Mouse (Mus musculus): ENCODE results near the gene Mrpl19.

Gene Mrpl19

DNA sequence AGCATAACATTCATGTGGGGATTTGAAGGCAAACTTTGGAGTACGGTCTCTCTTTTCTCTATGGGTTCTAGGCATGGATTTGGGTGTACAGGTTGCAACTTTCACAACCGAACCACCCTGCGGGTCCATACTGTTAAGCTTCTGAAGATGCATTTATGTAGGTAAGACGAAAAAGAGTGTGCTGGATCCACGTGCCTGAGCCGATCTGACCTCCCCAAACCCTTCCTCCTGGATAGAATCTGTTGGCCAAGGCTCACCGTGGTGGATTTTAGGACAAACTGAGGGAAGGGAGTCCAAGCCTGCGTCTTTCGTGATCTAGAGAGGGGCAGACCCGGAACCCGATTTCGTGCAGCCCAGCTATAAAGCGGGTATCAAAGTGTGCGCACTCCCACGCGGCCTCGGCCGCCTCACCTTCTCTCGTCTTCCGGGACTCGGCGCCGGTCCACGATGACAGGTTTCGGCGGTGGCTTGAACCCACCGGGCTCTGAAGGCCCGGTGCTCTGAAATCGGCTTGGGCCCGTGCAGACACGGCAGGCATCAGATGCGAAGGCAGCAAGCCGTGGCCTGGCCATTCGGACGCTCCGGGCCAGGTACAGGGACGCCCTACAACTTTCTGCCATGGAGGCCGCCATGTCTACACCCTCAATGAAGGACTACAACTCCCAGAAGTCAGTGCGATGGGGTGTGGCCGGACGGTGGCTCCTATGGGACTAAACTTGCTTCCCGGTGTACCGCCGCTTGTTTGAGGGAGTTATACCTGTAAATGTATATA, at the start of gene Mrpl19:
Mrpl19 (minus strand) TSS at position 663 of the 772 bp plus-strand sequence.
- DNase-seq (ENCODE audit: low read depth, low spot score) = peak; percentile 62

GRCm38 (mm10) chr6:82012392-82012791, 46.6 kb upstream of the Mrpl19 start:
- DNase-seq (ENCODE audit: low read depth, low spot score) = no peak

GRCm38 (mm10) chr6:81990049-81990810, 24.5 kb upstream of the Mrpl19 start:
- no peak for DNase-seq (ENCODE audit: low read depth, low spot score)

DNA sequence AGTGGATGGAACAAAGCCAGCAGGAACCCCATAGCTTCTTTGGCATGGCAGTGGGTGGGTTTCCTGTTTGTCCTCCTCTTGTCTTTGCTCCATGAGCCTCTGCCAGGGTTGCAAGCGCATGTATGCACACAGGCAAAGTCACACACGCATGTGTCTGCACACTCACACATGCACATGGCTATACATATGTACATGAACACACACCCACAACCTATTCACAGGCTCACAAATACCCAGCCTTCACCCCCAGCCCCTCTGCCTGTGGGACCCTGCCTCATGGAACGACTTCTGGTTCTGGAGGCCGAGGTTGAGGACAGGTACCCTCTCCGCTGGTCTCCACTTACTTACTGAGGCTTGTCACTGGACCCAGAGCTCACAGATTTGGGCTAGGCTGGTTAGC, 22.6 kb upstream of the Mrpl19 start:
- DNase-seq (ENCODE audit: low read depth, low spot score) = no peak

GRCm38 (mm10) chr6:81987580-81987979, 21.8 kb upstream of the Mrpl19 start:
- no peak for DNase-seq (ENCODE audit: low read depth, low spot score)

- DNase-seq (ENCODE audit: low read depth, low spot score) = no peak
Observed at GRCm38 (mm10) chr6:81987010-81987409, 21.3 kb upstream of the Mrpl19 start.

DNA sequence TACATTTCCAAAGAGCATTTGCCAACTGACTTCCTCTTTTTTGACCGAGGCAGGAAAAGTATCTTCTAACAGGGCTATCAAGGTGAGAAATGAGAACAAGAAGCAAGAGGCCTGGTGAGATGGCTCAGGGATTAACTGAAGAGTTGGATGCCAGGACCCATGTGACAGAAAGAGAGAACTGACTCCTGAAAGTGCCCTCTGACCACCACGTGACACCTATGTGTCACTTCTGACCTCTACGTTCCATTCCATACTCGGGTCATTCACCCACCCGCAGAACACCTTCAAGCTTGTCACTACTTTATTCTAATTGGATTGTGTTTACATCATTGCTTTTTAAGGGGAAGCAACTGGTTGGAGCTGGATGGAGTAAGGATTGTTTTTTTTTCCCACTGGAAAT, 20.8 kb upstream of the Mrpl19 start:
- DNase-seq (ENCODE audit: low read depth, low spot score) = no peak

DNA sequence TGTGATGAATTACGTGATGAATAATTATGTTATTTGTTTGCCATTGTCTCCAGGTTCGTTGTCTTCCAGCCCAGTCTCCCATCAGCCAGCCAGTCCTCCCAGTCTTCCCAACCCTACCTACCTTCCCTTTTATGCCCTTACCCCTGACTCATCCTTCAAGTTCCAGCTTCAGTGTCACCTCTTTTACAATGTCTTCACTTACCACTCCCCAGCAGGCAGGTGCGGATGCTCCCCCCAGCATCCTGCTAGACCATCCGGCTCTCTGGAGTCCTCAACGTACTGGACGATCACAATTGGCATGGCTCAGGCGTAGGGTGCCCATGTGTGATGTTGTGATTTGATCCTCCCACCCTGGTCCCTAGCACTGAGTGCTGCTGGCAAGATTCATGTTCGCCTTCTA, 20.4 kb upstream of the Mrpl19 start:
- no peak for DNase-seq (ENCODE audit: low read depth, low spot score)

DNA sequence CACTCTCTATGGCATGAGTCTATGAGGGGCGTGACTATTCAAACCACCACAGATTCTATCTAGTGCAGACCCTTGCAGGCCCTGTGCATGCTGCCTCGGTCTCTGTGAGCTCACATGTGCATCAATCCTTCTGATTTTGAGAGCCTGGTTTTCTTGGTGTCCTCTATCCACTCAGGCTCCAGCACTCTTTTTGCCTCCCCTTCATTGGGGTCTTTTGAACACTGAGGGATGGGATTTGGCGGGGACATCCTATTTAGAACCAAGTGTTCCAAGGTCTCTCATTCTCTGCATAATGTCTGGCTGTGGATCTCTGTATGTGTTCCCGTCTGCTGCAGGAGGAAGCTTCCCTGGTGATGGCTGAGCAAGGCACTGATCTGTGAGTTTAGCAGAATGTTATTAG, 13.5 kb upstream of the Mrpl19 start:
- DNase-seq (ENCODE audit: low read depth, low spot score) = no peak

GRCm38 (mm10) chr6:81975971-81976621, 10.3 kb upstream of the Mrpl19 start:
- DNase-seq (ENCODE audit: low read depth, low spot score) = no peak

DNA sequence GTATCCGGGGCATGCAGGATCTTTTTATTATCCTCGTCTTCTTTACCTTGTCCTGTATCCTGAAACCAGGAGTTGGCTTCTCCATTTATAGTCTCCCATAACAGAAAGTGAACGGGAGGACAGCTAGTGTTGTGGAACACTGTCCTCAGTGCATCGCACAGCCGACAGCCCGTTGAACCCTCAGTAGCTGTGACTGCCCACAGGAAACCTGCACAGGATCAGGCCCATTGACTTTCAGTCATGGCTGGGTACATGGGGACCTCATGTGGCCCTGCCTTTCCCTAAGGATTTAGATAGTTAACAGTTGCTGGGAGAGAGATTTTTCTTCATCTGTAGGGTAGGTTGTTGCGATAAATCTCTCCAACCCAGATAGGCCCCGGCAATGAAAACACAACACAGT, 6.8 kb upstream of the Mrpl19 start:
- no peak for DNase-seq (ENCODE audit: low read depth, low spot score)

DNA sequence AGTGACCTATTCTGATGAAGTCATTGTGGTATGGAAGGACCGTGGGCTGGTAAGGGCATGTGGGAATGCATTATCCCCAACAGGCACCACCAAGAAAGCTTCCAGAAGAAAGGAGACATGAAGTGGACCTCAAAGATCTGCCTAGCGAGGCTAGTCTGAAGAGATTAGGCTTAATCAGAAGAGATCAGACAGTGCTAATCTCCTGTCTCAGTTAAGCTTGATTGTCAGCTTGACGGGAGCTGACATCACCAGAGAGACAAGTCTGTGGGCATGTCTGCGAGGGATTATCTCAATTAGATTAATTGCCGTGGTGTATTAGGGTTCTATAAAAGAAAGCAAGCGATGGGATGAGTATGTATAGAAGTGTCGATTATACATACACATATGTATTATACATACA, 5.4 kb upstream of the Mrpl19 start:
- no peak for DNase-seq (ENCODE audit: low read depth, low spot score)

GRCm38 (mm10) chr6:81966068-81966544, 348 bp upstream of the Mrpl19 start:
- DNase-seq (ENCODE audit: low read depth, low spot score) = no peak

DNA sequence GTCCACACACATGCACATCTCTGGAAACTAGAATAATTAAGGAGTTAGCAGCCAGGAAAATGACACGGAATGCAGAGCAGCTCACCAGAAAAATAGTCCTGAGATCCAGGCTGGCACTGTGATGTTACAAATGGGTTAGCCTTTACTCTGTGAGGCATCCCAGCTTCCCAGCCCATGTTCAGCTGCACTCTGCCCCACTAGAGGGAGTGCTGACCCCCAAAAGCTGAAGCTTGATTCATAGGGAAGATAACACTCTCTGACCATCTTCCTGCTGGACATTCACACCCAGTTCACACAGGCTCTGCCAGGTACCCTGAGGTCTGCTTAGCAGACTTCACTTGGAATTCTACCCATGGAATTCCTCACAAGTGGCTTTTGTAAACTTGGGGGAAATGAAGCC, 5.5 kb downstream of the Mrpl19 start:
- no peak for DNase-seq (ENCODE audit: low read depth, low spot score)

DNA sequence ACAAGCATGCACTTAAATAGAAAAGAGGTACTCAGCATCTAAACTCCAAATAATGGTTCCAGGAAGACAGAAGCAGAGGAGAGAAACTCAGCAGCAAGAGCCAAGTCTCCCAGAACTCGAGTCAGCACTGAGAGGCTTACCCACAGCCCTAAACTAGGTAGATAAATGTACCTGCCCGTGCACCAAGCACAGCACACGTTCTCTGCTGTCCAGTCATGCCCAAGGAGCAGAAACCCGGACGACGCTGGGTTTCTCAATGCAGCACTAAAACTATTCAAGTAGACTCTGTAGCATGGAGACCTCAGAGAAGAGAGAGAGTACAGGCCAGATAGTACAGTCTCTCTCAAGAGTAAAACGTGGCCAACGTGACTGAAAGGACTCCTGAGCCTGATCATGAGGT, 5.9 kb downstream of the Mrpl19 start:
- DNase-seq (ENCODE audit: low read depth, low spot score) = no peak

GRCm38 (mm10) chr6:81957992-81958391, 7.8 kb downstream of the Mrpl19 start:
- no peak for DNase-seq (ENCODE audit: low read depth, low spot score)

DNA sequence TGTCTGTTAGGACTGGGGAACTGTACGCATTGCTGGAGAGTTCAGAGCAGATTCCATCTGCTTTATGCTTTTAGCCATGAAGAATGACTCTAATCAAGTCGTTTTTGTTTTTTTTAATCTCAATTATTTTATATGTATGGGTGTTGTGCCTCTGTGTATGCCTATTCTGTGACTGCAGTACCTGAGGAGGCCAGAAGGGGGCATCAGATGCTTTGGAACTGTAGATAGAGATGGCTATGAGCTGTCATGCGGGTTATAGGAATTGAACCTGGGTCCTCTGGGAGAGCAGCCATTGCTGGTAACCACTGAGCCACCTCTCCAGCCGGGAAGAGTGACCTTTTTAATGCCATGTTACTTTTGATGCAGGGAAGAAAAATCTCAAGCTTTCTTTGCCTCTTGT, 9.4 kb downstream of the Mrpl19 start:
- DNase-seq (ENCODE audit: low read depth, low spot score) = no peak

- DNase-seq (ENCODE audit: low read depth, low spot score) = no peak
Observed at GRCm38 (mm10) chr6:81955133-81955532, 10.6 kb downstream of the Mrpl19 start.

GRCm38 (mm10) chr6:81946906-81947305, 18.9 kb downstream of the Mrpl19 start:
- no peak for DNase-seq (ENCODE audit: low read depth, low spot score)

GRCm38 (mm10) chr6:81944432-81944831, 21.3 kb downstream of the Mrpl19 start:
- no peak for DNase-seq (ENCODE audit: low read depth, low spot score)

GRCm38 (mm10) chr6:81943281-81943680, 22.5 kb downstream of the Mrpl19 start:
- no peak for DNase-seq (ENCODE audit: low read depth, low spot score)

DNA sequence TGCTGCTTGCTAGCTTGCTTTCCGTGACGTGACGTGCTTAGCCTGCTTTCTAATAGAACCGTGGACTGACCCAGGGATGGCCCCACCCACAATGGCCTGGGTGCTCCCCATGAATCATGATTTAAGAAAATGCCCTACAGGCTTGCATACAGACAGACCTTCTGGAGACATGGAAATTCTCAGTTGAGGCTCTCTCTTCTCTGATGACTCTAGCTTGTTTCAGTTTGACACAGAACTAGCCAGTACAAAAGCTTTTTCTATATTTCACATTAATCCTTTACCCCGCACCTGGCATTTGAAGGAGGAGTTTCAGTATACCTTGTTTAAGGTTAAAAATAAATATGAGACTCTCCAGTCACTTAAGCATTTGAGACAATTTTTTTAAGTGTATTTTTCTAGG, 24.0 kb downstream of the Mrpl19 start:
- DNase-seq (ENCODE audit: low read depth, low spot score) = no peak

All from WW6 (cell line).